Mouse (Mus musculus) liver, postnatal 0 days (tissue): Measurements from ENCODE around the gene Nkrf.

Source experiments
- CTCF ChIP-seq: sonication (generic); IDR thresholded peaks from 2 replicates; pipeline ENCODE4 v1.5.1; 2016; ENCODE audit warnings: antibody characterized with exemption, low read depth
- EP300 ChIP-seq: IDR thresholded peaks from 2 replicates; pipeline ENCODE4 v1.6.1; 2016; ENCODE audit warnings: antibody characterized with exemption, low read depth, mild to moderate bottlenecking

DNA sequence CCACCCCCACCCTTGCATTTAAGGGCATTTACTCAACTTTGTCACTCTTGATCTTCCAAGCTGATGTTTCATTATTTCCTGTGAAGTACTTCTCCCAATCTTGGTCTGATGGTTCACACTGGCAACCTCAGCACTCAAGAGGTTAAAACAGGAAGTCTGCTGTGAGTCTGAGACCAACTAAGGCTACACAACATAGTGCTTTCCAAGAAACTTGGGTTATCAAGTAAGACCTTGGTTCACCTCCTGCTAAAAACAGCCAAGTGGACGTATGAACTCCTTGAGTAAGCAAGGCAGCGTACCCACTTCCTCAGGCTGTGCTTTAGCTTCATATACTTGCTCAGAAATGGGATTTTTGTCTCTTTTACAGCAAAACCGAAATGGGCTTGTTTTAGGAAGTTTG lies 32.3 kb downstream of the Nkrf start:
- TF ChIP-seq EP300 (no peak), CTCF (no peak)
